In genomic region chr1:44117571-44117970, GRCm38 (mm10) we compare ENCODE assay signal across 9 mouse cellular contexts. TPM values are rescaled to one million over a fixed set of nuclear protein-coding genes. Genes with fewer than 3 reads are reported as not detected.
DNase-seq lines count a peak whose midpoint lies in the region; ATAC-seq lines count a peak whose summit lies in the region.
"Had no signal": no experiment of that assay in that cellular context is flagged by ENCODE, and none has a peak within 500 bp of the region (broad histone marks: within the 10 kb centered on the region; RNA-seq: fewer than 3 reads in every experiment).

No protein-coding gene starts in this region.

- H3K4me1 ChIP-seq in kidney, embryonic 16.5 days (ENCODE audit: insufficient read depth, low read length), result peaks cover 13% of the 10 kb centered on the region
- no peaks in the 10 kb centered on the region for H3K4me1 ChIP-seq in intestine, embryonic 15.5 days (replicated peaks)
- H3K4me1 ChIP-seq in neural tube, embryonic 12.5 days, result no peaks in the 10 kb centered on the region

- no peaks in the 10 kb centered on the region for H3K27me3 ChIP-seq in kidney, embryonic 16.5 days (ENCODE audit: insufficient read depth, low read length)
- H3K27me3 ChIP-seq in intestine, embryonic 15.5 days (replicated peaks), result no peaks in the 10 kb centered on the region
- H3K27me3 ChIP-seq in neural tube, embryonic 12.5 days (replicated peaks), result no peaks in the 10 kb centered on the region

- intact Hi-C loops in left cerebral cortex, postnatal 10 days (cut with DNase I), result loop anchor here (10.0 kb wide), 1 partner anchor 143 kb away; no protein-coding TSS in a partner anchor

- peak overlapping the region; percentile 24 for H3K4me3 ChIP-seq in kidney, embryonic 16.5 days (ENCODE audit: low read length)
- no peak overlapping the region for H3K4me3 ChIP-seq in intestine, embryonic 15.5 days (replicated peaks)
- no peak overlapping the region for H3K4me3 ChIP-seq in neural tube, embryonic 12.5 days

- 0 out of 2 replicates have a peak overlapping the region, but pooled peaks have one; percentile 48 for H3K9ac ChIP-seq in kidney, embryonic 16.5 days (replicated peaks; ENCODE audit: low read length)
- H3K9ac ChIP-seq in intestine, embryonic 15.5 days, result no peak overlapping the region
- no peak overlapping the region for H3K9ac ChIP-seq in neural tube, embryonic 12.5 days

- no peak for DNase-seq in kidney, adult 11 months
- peak; percentile 5 for DNase-seq in embryo, embryonic 11 days
- DNase-seq in left cerebral cortex, postnatal 10 days (ENCODE audit: extremely low spot score in 1 of 2, low spot score in 2 of 2), result no peak
- DNase-seq in urinary bladder, postnatal 10 days (ENCODE audit: low spot score), result no peak
- DNase-seq in thymus, postnatal 14 days, result no peak

- H3K36me3 ChIP-seq in kidney, embryonic 16.5 days (ENCODE audit: insufficient read depth, low read length), result peaks cover 23% of the 10 kb centered on the region
- no peaks in the 10 kb centered on the region; the same call in 1 of the 2 replicates for H3K36me3 ChIP-seq in intestine, embryonic 15.5 days
- H3K36me3 ChIP-seq in neural tube, embryonic 12.5 days, result peaks cover 16% of the 10 kb centered on the region

- H3K9me3 ChIP-seq in kidney, embryonic 16.5 days (ENCODE audit: low read length), result no peaks in the 10 kb centered on the region
- H3K9me3 ChIP-seq in intestine, embryonic 15.5 days, result no peaks in the 10 kb centered on the region
- no peaks in the 10 kb centered on the region for H3K9me3 ChIP-seq in neural tube, embryonic 12.5 days

- no peak for ATAC-seq in kidney, embryonic 16.5 days (ENCODE audit: low FRiP score, low TSS enrichment)
- ATAC-seq in intestine, embryonic 15.5 days, result no peak
- no peak for ATAC-seq in neural tube, embryonic 12.5 days (ENCODE audit: low FRiP score, low read depth)

- H3K4me2 ChIP-seq in kidney, embryonic 16.5 days (replicated peaks; ENCODE audit: low read depth, low read length), result peak overlapping the region; percentile 46
- peak overlapping the region; percentile 74 for H3K4me2 ChIP-seq in intestine, embryonic 15.5 days (replicated peaks)
- H3K4me2 ChIP-seq in neural tube, embryonic 12.5 days (replicated peaks), result peak overlapping the region; percentile 76

- no peak overlapping the region for H3K27ac ChIP-seq in kidney, embryonic 16.5 days (ENCODE audit: low read length)
- H3K27ac ChIP-seq in intestine, embryonic 15.5 days, result no peak overlapping the region
- no peak overlapping the region for H3K27ac ChIP-seq in neural tube, embryonic 12.5 days

RNA-seq across cellular contexts. Expression of gene Kdelc1, which starts 1.0 kb away (rescaled TPM):
- 70.6 and 71.7 TPM in 2 replicates for polyA plus RNA-seq in kidney, embryonic 16.5 days (2015; fragmentation: Nextera tagmentation; extraction: Ambion mirVana)
- polyA plus RNA-seq in intestine, embryonic 15.5 days (2015; fragmentation: Nextera tagmentation; extraction: Ambion mirVana), result 46.7 and 53.3 TPM in 2 replicates
- 44.5 and 45.3 TPM in 2 replicates for polyA plus RNA-seq in neural tube, embryonic 12.5 days (2016; fragmentation: Nextera tagmentation; extraction: Ambion mirVana)
- total RNA-seq in left cerebral cortex, postnatal 10 days (2021), result 10 to 100 TPM; 10.5 to 11.1 TPM

RNA-seq across cellular contexts. Expression of gene Bivm, which starts 1.2 kb away (rescaled TPM):
- 19.9 and 22.8 TPM in 2 replicates for polyA plus RNA-seq in kidney, embryonic 16.5 days (2015; fragmentation: Nextera tagmentation; extraction: Ambion mirVana)
- polyA plus RNA-seq in intestine, embryonic 15.5 days (2015; fragmentation: Nextera tagmentation; extraction: Ambion mirVana), result 17.5 and 17.6 TPM in 2 replicates
- polyA plus RNA-seq in neural tube, embryonic 12.5 days (2016; fragmentation: Nextera tagmentation; extraction: Ambion mirVana), result 26.5 and 31.9 TPM in 2 replicates
- 10 to 100 TPM; 42.9 to 45.6 TPM for total RNA-seq in left cerebral cortex, postnatal 10 days (2021)

RNA-seq across cellular contexts. Expression of gene Tex30, which starts 15.3 kb away (rescaled TPM):
- polyA plus RNA-seq in kidney, embryonic 16.5 days (2015; fragmentation: Nextera tagmentation; extraction: Ambion mirVana), result 76.7 and 79.9 TPM in 2 replicates
- polyA plus RNA-seq in intestine, embryonic 15.5 days (2015; fragmentation: Nextera tagmentation; extraction: Ambion mirVana), result 75.7 and 90.0 TPM in 2 replicates
- 73.2 and 74.8 TPM in 2 replicates for polyA plus RNA-seq in neural tube, embryonic 12.5 days (2016; fragmentation: Nextera tagmentation; extraction: Ambion mirVana)
- total RNA-seq in left cerebral cortex, postnatal 10 days (2021), result 1 to 10 TPM; 7.8 to 9.1 TPM

RNA-seq across cellular contexts. Expression of gene Ercc5, which starts 30.0 kb away (rescaled TPM):
- 16.2 and 17.1 TPM in 2 replicates for polyA plus RNA-seq in kidney, embryonic 16.5 days (2015; fragmentation: Nextera tagmentation; extraction: Ambion mirVana)
- polyA plus RNA-seq in intestine, embryonic 15.5 days (2015; fragmentation: Nextera tagmentation; extraction: Ambion mirVana), result 14.3 and 14.8 TPM in 2 replicates
- 42.3 and 43.0 TPM in 2 replicates for polyA plus RNA-seq in neural tube, embryonic 12.5 days (2016; fragmentation: Nextera tagmentation; extraction: Ambion mirVana)
- total RNA-seq in left cerebral cortex, postnatal 10 days (2021), result 10 to 100 TPM; 21.1 to 21.3 TPM

RNA-seq across cellular contexts. Expression of gene Gm8251, which starts 55.8 kb away (rescaled TPM):
- polyA plus RNA-seq in kidney, embryonic 16.5 days (2015; fragmentation: Nextera tagmentation; extraction: Ambion mirVana), result 0.05 and 0.06 TPM in 2 replicates
- polyA plus RNA-seq in intestine, embryonic 15.5 days (2015; fragmentation: Nextera tagmentation; extraction: Ambion mirVana), result 0.08 and 0.11 TPM in 2 replicates
- 0.03 and 0.10 TPM in 2 replicates for polyA plus RNA-seq in neural tube, embryonic 12.5 days (2016; fragmentation: Nextera tagmentation; extraction: Ambion mirVana)
- total RNA-seq in left cerebral cortex, postnatal 10 days (2021), result not detected
- total RNA-seq: gastrocnemius, postnatal 14 days had no signal
